Mouse (Mus musculus) liver, embryonic 14.5 days (tissue): ENCODE data around the gene Fam49a. TPM values are rescaled to one million over a fixed set of nuclear protein-coding genes. Genes with fewer than 3 reads are reported as not detected.

Experiments used
- ATAC-seq: fragments of 200-750 bp; cut with Nextera tagmentation; 2 replicates; pipeline ENCODE4 v1.8.0; 2017; ENCODE audit warnings: moderate number of reproducible peaks, mild to moderate bottlenecking, moderate library complexity; ENCODE audit not compliant: insufficient read depth
- DNase-seq, 3 experiments: peaks; one replicate each; pipeline ENCODE4 v3.0.0-alpha.2; 2012 to 2013; ENCODE audit warnings: low read depth in 3 of 3, low spot score in 3 of 3
- H3K27ac ChIP-seq: fragments of 300-500 bp; sonication (generic); 2 replicates; pipeline ENCODE4 v1.5.1; 2014; ENCODE audit warnings: moderate library complexity, mild to moderate bottlenecking, control low read depth, inconsistent platforms
- H3K27me3 ChIP-seq: fragments of 300-500 bp; sonication (generic); 2 replicates; pipeline ENCODE4 v1.6.1; 2014; ENCODE audit warnings: mild to moderate bottlenecking, low read length, moderate library complexity; ENCODE audit not compliant: control insufficient read depth, insufficient read depth
- H3K36me3 ChIP-seq: fragments of 300-500 bp; sonication (generic); replicated peaks from 2 replicates; pipeline ENCODE4 v1.6.1; 2014; ENCODE audit warnings: low read depth; ENCODE audit not compliant: control insufficient read depth, insufficient read depth
- H3K4me1 ChIP-seq, 2 experiments: fragments of 200-500 bp in 1 of 2; fragments of 300-500 bp in 1 of 2; sonication (generic) in 1 of 2; replicated peaks; 2 replicates each; pipeline ENCODE4 v1.6.1; 2012 to 2014; ENCODE audit warnings: antibody characterized with exemption in 1 of 2, inconsistent platforms in 1 of 2, low read length in 1 of 2; ENCODE audit not compliant: control insufficient read depth in 2 of 2, insufficient read depth in 2 of 2
- H3K4me2 ChIP-seq: fragments of 300-500 bp; sonication (generic); 2 replicates; pipeline ENCODE4 v1.6.1; 2014; ENCODE audit warnings: low read depth, mild to moderate bottlenecking, control low read depth, moderate library complexity
- H3K4me3 ChIP-seq, 2 experiments: fragments of 200-500 bp in 1 of 2; fragments of 300-500 bp in 1 of 2; sonication (generic) in 1 of 2; 2 replicates each; pipeline ENCODE4 v1.5.1; 2012 to 2014; ENCODE audit warnings: low read depth in 2 of 2, low read length in 2 of 2, mild to moderate bottlenecking in 2 of 2, control low read depth in 1 of 2, inconsistent platforms in 1 of 2, moderate library complexity in 1 of 2; ENCODE audit not compliant: insufficient read depth in 1 of 2
- H3K9ac ChIP-seq: fragments of 300-500 bp; sonication (generic); replicated peaks from 2 replicates; pipeline ENCODE4 v1.6.1; 2014; ENCODE audit warnings: mild to moderate bottlenecking, control low read depth, moderate library complexity
- H3K9me3 ChIP-seq: fragments of 300-500 bp; sonication (generic); 2 replicates; pipeline ENCODE4 v1.6.1; 2016; ENCODE audit warnings: low read length, mixed read lengths; ENCODE audit not compliant: control insufficient read depth
- CTCF ChIP-seq: IDR thresholded peaks from 2 replicates; pipeline ENCODE4 v1.5.1; 2016; ENCODE audit warnings: antibody characterized with exemption, low read depth, control low read depth
- EP300 ChIP-seq: IDR thresholded peaks from 2 replicates; pipeline ENCODE4 v1.6.1; 2016; ENCODE audit warnings: antibody characterized with exemption, low read depth
- WGBS: fragments of 180-500 bp; shearing (Covaris S2); extraction: QIAGEN DNeasy Blood & Tissue Kit; methylation state at CpG from one replicate; pipeline ENCODE4 v1.1.7; 2014; ENCODE audit not compliant: insufficient replicate concordance; 5-methylcytosine and 5-hydroxymethylcytosine counted together
- polyA plus RNA-seq, 2 experiments: library from polyadenylated mRNA; depleted of rRNA in 1 of 2; stranded (reverse) in 1 of 2; unstranded in 1 of 2; fragments of >200 nt; fragmentation: Nextera tagmentation in 1 of 2; extraction: Ambion mirVana in 1 of 2; gene quantifications; 2 replicates each; pipeline versions ENCODE4 v1.2.1 to v1.2.3; 2012 to 2014

Fam49a gene
- polyA plus RNA-seq, 2 experiments = 1.0 to 2.4 TPM

DNA sequence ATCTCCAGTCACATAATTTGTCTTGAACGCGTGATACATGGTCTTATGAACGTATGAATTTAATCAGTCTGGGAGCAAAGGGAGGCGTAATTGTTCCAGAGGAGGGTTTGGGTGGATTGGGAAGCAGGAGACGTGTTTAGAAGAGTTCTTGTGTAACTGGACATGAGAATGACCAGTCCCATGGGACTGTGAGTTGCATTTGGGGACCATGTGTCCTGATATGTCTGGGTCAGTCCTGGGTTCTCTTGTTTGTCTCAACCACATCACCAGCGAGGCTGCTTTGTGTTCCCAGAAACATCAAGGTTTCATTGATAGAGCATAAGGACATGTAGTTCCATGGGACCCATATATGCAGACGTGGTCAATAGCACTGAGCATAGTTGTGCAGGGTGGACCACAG is 36.5 kb downstream of the Fam49a start:
- no peak for ATAC-seq
- Histone ChIP-seq H3K4me2 (no peak overlapping the region), H3K9ac (no peak overlapping the region), H3K27ac (no peak overlapping the region), H3K27me3 (no peaks in the 10 kb centered on the region), H3K4me3 (no peak overlapping the region), H3K4me1 (peaks cover 0 to 5% of the 10 kb centered on the region in 2 experiments; a peak in 1 of 4 replicates), H3K36me3 (no peaks in the 10 kb centered on the region), H3K9me3 (no peaks in the 10 kb centered on the region)
- no peak for DNase-seq
- 58% methylated on average over 7 of the region's 7 CpGs for WGBS
- TF ChIP-seq EP300 (no peak), CTCF (no peak)

GRCm38 (mm10) chr12:12299303-12299702 is 37.4 kb downstream of the Fam49a start:
- H3K4me3 ChIP-seq = no peak overlapping the region
- TF ChIP-seq CTCF (no peak), EP300 (no peak)
- WGBS = 57% methylated on average over 2 of the region's 2 CpGs
- no peaks in the 10 kb centered on the region for H3K36me3 ChIP-seq
- no peak for DNase-seq
- H3K9ac ChIP-seq = no peak overlapping the region
- H3K27me3 ChIP-seq = no peaks in the 10 kb centered on the region
- H3K27ac ChIP-seq = no peak overlapping the region
- no peak for ATAC-seq
- H3K9me3 ChIP-seq = no peaks in the 10 kb centered on the region
- H3K4me1 ChIP-seq = peaks cover 0 to 5% of the 10 kb centered on the region in 2 experiments; a peak in 1 of 4 replicates
- H3K4me2 ChIP-seq = no peak overlapping the region

GRCm38 (mm10) chr12:12301149-12301548 is 39.2 kb downstream of the Fam49a start:
- ATAC-seq (no peak), DNase-seq (no peak)
- Histone ChIP-seq H3K9me3 (no peaks in the 10 kb centered on the region), H3K27ac (no peak overlapping the region), H3K4me3 (no peak overlapping the region), H3K9ac (no peak overlapping the region), H3K36me3 (no peaks in the 10 kb centered on the region), H3K4me1 (peaks cover 0 to 5% of the 10 kb centered on the region in 2 experiments; a peak in 1 of 4 replicates), H3K27me3 (no peaks in the 10 kb centered on the region), H3K4me2 (no peak overlapping the region)
- no peak for TF ChIP-seq EP300
- no peak for TF ChIP-seq CTCF
- 47% methylated on average over 2 of the region's 2 CpGs for WGBS

- WGBS = 7% methylated on average over 4 of the region's 4 CpGs
- Histone ChIP-seq H3K4me1 (peaks cover 0 to 5% of the 10 kb centered on the region in 2 experiments; a peak in 1 of 4 replicates), H3K27me3 (no peaks in the 10 kb centered on the region), H3K27ac (no peak overlapping the region), H3K4me3 (no peak overlapping the region), H3K4me2 (no peak overlapping the region), H3K36me3 (no peaks in the 10 kb centered on the region), H3K9me3 (no peaks in the 10 kb centered on the region), H3K9ac (no peak overlapping the region)
- TF ChIP-seq CTCF = peak; percentile 40
- no peak for TF ChIP-seq EP300
- DNase-seq (peak in 2 of 3 experiments; percentile 9 to 33), ATAC-seq (peak; percentile 65)
These were observed 39.9 kb downstream of the Fam49a start for GRCm38 (mm10) chr12:12301815-12302214.

DNA sequence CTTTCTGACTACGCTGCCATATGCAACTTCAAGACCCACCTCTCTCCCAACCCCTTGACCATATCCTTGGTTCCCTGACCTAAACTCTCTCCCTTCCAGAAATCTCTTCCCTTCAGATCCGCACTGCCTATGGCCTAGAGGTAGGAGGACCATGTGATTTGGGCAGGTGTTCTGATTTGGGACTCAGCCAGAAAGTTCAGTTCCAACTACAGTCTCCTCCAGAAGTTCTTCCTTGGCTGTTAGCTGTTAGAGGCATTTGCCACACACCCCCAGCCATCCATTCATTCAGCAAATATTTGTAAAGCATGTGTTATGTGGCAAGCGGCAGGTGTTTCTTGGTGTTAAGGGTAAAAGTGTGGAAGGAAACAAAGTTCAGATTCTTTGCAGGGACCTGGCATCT is 44.3 kb downstream of the Fam49a start:
- Histone ChIP-seq H3K9ac (no peak overlapping the region), H3K36me3 (no peaks in the 10 kb centered on the region), H3K9me3 (no peaks in the 10 kb centered on the region), H3K4me1 (peaks cover 0 to 4% of the 10 kb centered on the region in 2 experiments; a peak in 1 of 4 replicates), H3K27me3 (no peaks in the 10 kb centered on the region), H3K27ac (no peak overlapping the region), H3K4me2 (no peak overlapping the region), H3K4me3 (no peak overlapping the region)
- ATAC-seq = no peak
- TF ChIP-seq CTCF (no peak), EP300 (no peak)
- no peak for DNase-seq
- 62% methylated on average over 3 of the region's 3 CpGs for WGBS
